Mouse (Mus musculus): ENCODE results near the gene Ankrd55. TPM values are rescaled to one million over a fixed set of nuclear protein-coding genes. Genes with fewer than 3 reads are reported as not detected.

Gene Ankrd55
- polyA plus RNA-seq, 1 experiment from 2014 or later = 1.3 TPM

DNA sequence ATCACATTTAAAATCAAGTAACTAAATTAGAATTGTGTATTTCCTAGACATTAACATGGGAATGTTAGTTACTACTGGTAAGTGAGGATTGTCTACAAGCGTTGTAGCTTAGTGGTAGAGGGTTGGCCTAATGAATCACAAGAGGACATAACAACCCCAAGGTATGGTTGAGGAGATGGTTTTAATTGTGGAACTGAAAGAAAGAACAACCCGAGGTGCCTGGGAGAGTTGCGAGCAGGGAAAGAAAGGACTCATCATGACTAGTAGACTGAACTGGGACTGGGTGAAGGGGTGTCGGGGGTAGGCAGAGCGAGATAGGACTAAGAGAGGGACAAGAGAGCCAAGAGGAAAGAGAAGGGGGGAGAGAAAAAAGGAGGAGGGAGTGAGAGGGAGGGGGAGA, 99.0 kb downstream of the Ankrd55 start:
- H3K27me3 ChIP-seq = no peaks in the 10 kb centered on the region
- no peak for ATAC-seq
- H3K36me3 ChIP-seq (ENCODE audit: poor library complexity, severe bottlenecking) = no peaks in the 10 kb centered on the region
- 86% methylated on average over 5 of the region's 5 CpGs for WGBS
- no peaks in the 10 kb centered on the region for H3K4me1 ChIP-seq
- H3K9ac ChIP-seq = no peak overlapping the region
- no peak overlapping the region for H3K4me2 ChIP-seq
- no peak overlapping the region for H3K4me3 ChIP-seq
- H3K9me3 ChIP-seq (replicated peaks) = no peaks in the 10 kb centered on the region
- no peak overlapping the region for H3K27ac ChIP-seq

DNA sequence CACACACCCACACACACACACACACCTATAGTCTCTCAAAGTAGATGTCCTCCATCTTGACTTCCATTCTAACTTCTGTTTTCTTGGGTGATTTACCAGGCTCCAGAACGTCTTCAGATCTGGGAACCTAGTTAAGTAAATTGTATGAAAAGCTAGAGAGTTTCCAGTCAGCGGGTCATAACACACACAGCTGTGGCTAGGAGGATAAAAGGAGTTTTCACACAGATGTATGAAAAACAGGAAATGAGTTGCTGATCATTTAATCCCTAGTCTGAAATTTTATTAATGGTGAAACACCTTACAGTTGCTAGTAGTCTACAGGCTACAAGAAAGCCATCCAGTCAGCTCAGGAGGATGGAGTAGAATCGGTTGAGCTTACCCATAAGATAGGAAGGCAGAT, 99.9 kb downstream of the Ankrd55 start:
- Histone ChIP-seq H3K27ac (no peak overlapping the region), H3K9me3 (replicated peaks) (no peaks in the 10 kb centered on the region), H3K36me3 (ENCODE audit: poor library complexity, severe bottlenecking) (no peaks in the 10 kb centered on the region), H3K4me1 (no peaks in the 10 kb centered on the region), H3K9ac (no peak overlapping the region), H3K27me3 (no peaks in the 10 kb centered on the region), H3K4me2 (no peak overlapping the region), H3K4me3 (no peak overlapping the region)
- WGBS = 89% methylated on average over 3 of the region's 3 CpGs
- ATAC-seq = no peak

DNA sequence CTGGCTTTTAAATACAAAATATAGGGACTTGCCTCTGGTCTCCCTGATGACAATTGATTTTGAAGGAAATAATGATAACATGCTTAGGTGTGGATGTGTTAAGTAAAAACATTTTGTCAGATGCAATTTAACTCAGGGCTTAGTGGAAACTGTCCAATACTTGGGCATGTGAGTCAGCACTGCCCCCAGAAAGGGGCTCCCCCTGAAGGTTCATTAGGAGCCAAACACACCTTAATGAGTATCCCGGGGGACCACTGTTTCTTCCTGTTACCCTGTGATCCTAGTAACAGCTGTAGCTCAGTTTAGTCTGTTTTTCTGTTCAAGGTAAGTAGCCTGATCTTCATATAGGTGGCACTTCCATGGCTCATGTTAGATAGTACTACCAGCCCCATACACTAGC, 102.0 kb downstream of the Ankrd55 start:
- Histone ChIP-seq H3K9ac (no peak overlapping the region), H3K4me1 (no peaks in the 10 kb centered on the region), H3K36me3 (ENCODE audit: poor library complexity, severe bottlenecking) (no peaks in the 10 kb centered on the region), H3K9me3 (replicated peaks) (no peaks in the 10 kb centered on the region), H3K27me3 (no peaks in the 10 kb centered on the region), H3K4me2 (no peak overlapping the region), H3K27ac (no peak overlapping the region), H3K4me3 (no peak overlapping the region)
- no peak for ATAC-seq
- WGBS = 92% methylated on average over 1 of the region's 1 CpGs

DNA sequence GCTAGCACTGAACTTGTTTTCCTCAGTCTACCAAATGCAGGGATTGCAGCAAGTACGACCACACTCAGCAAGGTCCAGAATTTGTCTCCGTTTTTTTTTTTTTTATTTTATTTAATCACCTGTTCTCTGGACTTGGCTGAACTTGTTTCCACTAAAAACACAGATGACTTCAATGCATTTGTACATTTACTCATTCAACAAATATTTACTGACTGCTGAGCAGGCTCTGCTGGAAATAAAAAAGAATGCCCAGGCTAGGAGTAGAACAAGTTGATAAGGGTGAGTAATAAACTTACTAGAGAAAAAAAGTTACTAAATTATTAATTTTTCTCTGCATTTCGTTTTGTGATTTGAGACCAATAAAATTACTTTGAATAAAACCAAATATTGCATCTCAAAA, 103.1 kb downstream of the Ankrd55 start:
- 84% methylated on average over 3 of the region's 3 CpGs for WGBS
- Histone ChIP-seq H3K9ac (no peak overlapping the region), H3K9me3 (replicated peaks) (no peaks in the 10 kb centered on the region), H3K27me3 (no peaks in the 10 kb centered on the region), H3K4me1 (no peaks in the 10 kb centered on the region), H3K4me2 (no peak overlapping the region), H3K4me3 (no peak overlapping the region), H3K36me3 (ENCODE audit: poor library complexity, severe bottlenecking) (no peaks in the 10 kb centered on the region), H3K27ac (no peak overlapping the region)
- no peak for ATAC-seq

DNA sequence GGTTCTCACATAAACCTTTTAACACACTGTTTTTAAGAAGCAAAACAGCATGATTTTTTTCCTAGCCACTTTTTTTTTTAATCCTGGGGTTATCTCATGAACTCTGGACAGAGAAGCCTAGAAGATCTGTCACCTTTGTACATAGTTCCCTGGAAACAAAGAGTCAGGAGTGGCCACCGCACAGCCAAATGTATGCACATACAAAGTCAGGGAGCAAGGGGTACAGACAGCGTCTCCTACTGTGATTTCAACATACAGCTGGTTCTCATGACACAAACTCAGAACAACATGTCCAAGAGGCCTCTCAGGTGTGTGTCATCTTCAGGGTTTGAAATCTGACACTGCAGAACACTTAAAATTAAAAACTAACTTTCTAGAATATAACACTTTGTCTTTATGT, 105.1 kb downstream of the Ankrd55 start:
- no peaks in the 10 kb centered on the region for H3K27me3 ChIP-seq
- WGBS = 92% methylated on average over 2 of the region's 2 CpGs
- 0 out of 2 replicates have a peak, but pooled peaks cover 3% of the 10 kb centered on the region for H3K4me1 ChIP-seq
- no peak overlapping the region for H3K27ac ChIP-seq
- ATAC-seq = no peak
- no peaks in the 10 kb centered on the region for H3K36me3 ChIP-seq (ENCODE audit: poor library complexity, severe bottlenecking)
- H3K4me2 ChIP-seq = no peak overlapping the region
- no peak overlapping the region for H3K9ac ChIP-seq
- H3K4me3 ChIP-seq = no peak overlapping the region
- H3K9me3 ChIP-seq (replicated peaks) = no peaks in the 10 kb centered on the region

DNA sequence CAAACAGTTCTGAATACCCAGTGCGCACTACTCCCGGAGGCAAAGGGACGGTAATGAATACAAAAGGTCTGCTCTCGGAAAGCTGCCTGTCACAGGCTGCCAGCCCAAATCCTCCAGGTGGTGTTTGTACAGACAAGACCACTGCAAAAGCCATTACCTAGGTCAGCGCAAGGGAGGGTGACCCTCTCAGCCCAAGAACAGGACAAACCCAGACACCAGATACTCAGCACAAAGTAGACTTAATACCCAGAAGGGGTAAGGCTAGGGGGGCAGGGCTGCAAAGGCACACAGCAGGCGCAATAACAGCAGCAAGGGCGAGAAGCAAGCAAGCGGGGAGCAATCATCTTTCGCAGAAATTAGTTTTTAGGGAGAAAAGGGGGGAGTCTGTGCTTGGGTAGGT, 106.0 kb downstream of the Ankrd55 start:
- H3K9me3 ChIP-seq (replicated peaks) = no peaks in the 10 kb centered on the region
- no peak overlapping the region for H3K4me3 ChIP-seq
- no peak overlapping the region for H3K4me2 ChIP-seq
- ATAC-seq = no peak
- no peaks in the 10 kb centered on the region for H3K36me3 ChIP-seq (ENCODE audit: poor library complexity, severe bottlenecking)
- 0 out of 2 replicates have a peak, but pooled peaks cover 3% of the 10 kb centered on the region for H3K4me1 ChIP-seq
- no peak overlapping the region for H3K9ac ChIP-seq
- WGBS = 75% methylated on average over 9 of the region's 9 CpGs
- no peaks in the 10 kb centered on the region for H3K27me3 ChIP-seq
- H3K27ac ChIP-seq = no peak overlapping the region

DNA sequence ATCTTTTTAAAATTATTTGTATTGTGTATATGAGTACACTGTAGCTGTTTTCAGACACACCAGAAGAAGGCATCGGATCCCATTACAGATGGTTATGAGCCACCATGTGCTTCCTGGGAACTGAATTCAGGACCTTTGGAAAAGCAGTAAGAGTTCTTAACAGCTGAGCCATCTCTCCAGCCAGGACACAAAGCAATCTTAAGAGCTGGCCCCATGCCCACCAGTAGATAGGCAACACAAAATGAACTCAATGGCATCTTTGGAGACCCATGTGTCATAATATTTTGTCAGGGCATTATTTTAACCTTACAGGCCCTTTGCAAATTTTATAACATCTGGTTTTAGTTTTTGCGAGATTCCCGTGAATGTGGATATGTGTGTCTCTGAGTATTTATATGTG, 116.5 kb downstream of the Ankrd55 start:
- H3K36me3 ChIP-seq (ENCODE audit: poor library complexity, severe bottlenecking) = no peaks in the 10 kb centered on the region
- ATAC-seq = no peak
- H3K9me3 ChIP-seq (replicated peaks) = no peaks in the 10 kb centered on the region
- 88% methylated on average over 3 of the region's 3 CpGs for WGBS
- H3K4me3 ChIP-seq = no peak overlapping the region
- no peak overlapping the region for H3K27ac ChIP-seq
- no peak overlapping the region for H3K9ac ChIP-seq
- no peak overlapping the region for H3K4me2 ChIP-seq
- H3K4me1 ChIP-seq = no peaks in the 10 kb centered on the region
- no peaks in the 10 kb centered on the region for H3K27me3 ChIP-seq

DNA sequence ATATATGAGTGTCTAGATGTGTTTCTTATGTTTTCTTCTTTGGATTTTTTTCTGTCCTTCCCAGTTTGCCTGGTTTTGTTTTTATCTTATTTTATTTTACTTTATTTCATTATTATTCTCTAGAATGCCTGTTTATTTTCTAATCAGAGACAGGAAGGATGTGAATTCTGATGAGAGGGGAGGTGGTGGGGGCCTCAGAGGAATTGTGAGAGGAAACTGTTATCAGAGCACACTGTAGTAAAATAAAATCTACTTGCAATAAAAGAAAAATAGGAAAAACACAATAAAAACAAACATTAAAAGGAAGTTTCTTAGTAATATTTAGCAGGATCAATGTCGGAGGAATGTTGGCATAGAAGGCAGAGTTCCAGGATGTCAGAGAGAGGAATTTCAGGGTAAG, 116.9 kb downstream of the Ankrd55 start:
- no peaks in the 10 kb centered on the region for H3K27me3 ChIP-seq
- H3K4me3 ChIP-seq = no peak overlapping the region
- no peak overlapping the region for H3K4me2 ChIP-seq
- no peak overlapping the region for H3K27ac ChIP-seq
- no peak overlapping the region for H3K9ac ChIP-seq
- ATAC-seq = no peak
- no peaks in the 10 kb centered on the region for H3K4me1 ChIP-seq
- WGBS = 90% methylated on average over 1 of the region's 1 CpGs
- no peaks in the 10 kb centered on the region for H3K36me3 ChIP-seq (ENCODE audit: poor library complexity, severe bottlenecking)
- H3K9me3 ChIP-seq (replicated peaks) = no peaks in the 10 kb centered on the region

DNA sequence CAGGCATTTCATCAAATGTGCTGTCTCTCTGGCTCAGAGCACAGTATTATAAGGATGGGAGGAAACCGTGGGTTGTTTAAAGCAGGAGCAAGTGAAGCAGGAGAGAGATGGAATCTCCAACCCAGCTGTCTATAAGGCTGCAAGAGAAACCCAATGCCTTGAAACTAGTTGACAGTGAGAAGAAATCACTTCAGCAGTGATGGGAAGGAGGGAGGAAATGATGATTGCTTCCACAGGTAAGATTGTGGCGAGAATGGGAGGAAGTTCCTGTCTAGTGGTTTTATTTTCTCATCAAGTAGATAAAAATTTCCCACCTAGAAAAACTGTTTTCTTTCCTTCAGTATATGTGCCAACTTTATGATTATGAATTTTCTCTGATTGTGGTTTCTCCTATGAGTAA, 118.4 kb downstream of the Ankrd55 start:
- Histone ChIP-seq H3K36me3 (ENCODE audit: poor library complexity, severe bottlenecking) (no peaks in the 10 kb centered on the region), H3K4me2 (no peak overlapping the region), H3K27me3 (no peaks in the 10 kb centered on the region), H3K27ac (no peak overlapping the region), H3K9ac (no peak overlapping the region), H3K4me1 (no peaks in the 10 kb centered on the region), H3K9me3 (replicated peaks) (no peaks in the 10 kb centered on the region), H3K4me3 (no peak overlapping the region)
- WGBS = 88% methylated on average over 2 of the region's 2 CpGs
- ATAC-seq = no peak

DNA sequence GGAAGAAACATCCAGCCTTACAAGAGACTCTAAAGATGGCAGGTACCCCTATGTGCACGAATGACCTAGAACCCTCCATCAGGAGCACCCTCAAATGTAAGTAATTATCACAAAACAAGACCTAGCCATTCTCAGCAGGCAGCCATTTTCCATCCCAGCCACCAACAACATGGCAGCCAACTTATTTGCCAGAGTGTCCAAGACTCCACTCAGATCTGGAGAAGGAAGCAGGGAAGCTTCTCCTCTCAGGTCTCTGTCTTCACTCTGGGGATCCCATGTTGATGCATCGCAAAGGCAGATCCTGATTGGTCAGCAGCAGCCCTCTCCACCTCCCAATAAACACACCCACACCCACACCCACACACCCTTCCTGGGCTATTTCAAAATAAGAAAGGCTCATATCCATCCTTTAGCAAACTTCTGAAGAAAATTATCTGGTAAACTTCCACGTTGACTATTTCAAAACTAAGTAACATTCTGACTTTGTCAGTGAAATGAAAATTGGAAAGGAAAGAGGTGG, 119.0 kb downstream of the Ankrd55 start:
- Histone ChIP-seq H3K9ac (no peak overlapping the region), H3K27me3 (no peaks in the 10 kb centered on the region), H3K4me3 (no peak overlapping the region), H3K4me1 (no peaks in the 10 kb centered on the region), H3K9me3 (replicated peaks) (no peaks in the 10 kb centered on the region), H3K27ac (no peak overlapping the region), H3K36me3 (ENCODE audit: poor library complexity, severe bottlenecking) (no peaks in the 10 kb centered on the region), H3K4me2 (no peak overlapping the region)
- ATAC-seq = no peak
- WGBS = 89% methylated on average over 3 of the region's 3 CpGs

DNA sequence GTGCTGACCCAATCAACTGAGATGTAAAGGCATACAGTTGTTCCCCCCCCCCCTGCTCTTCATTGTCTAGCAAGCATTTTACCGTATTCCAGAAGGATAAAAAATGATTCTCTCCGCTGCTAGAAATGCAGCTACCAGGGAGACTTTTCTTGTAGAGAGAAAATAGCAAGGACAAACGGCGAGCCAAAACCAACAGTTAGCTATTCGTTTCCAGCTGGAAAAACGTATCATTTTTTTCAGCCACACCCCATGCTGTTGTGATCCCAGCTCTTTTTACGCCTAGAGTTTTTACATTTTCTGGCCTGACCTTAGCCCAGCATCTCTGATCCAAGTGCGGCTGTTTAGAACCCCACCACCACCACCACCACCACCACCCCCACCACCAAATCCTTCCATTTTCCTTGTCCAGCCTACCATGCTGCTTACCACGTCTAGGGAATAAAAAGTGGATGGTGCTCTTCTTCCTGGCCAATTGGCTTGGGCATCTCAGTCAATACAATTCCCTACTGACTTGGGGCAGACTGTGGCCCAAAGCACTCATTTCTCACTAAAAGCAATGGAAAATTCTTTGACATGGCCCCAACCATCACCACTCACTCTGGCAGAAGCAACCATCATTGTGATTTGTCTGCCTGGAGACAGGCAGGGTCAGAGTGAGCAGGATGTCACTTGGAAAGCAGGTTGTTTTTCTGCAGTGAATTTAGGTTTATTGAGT, 119.7 kb downstream of the Ankrd55 start:
- 88% methylated on average over 9 of the region's 9 CpGs for WGBS
- Histone ChIP-seq H3K9me3 (replicated peaks) (no peaks in the 10 kb centered on the region), H3K4me3 (no peak overlapping the region), H3K27me3 (no peaks in the 10 kb centered on the region), H3K4me1 (no peaks in the 10 kb centered on the region), H3K9ac (no peak overlapping the region), H3K27ac (no peak overlapping the region), H3K4me2 (no peak overlapping the region), H3K36me3 (ENCODE audit: poor library complexity, severe bottlenecking) (no peaks in the 10 kb centered on the region)
- no peak for ATAC-seq

DNA sequence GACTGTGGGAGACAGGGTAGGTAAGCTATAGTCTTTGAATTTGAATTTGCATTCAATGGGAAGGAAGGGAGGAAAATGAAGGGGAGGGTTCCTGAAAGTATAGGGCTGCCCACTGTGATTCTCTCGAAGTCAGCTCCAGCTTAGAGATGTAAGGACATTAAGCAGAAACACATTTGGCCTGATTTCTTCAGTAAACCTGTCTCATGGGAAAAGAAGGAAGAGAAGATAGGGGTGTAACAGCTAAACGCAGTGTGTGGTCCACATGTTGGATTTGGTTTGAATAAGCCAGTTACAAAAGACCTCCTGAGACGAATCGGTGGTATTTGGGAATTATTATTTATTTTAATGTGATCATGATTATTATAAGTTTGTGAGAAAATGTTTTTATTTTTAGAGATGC, 120.5 kb downstream of the Ankrd55 start:
- Histone ChIP-seq H3K9ac (no peak overlapping the region), H3K36me3 (ENCODE audit: poor library complexity, severe bottlenecking) (no peaks in the 10 kb centered on the region), H3K9me3 (replicated peaks) (no peaks in the 10 kb centered on the region), H3K4me1 (no peaks in the 10 kb centered on the region), H3K4me3 (no peak overlapping the region), H3K27me3 (no peaks in the 10 kb centered on the region), H3K27ac (no peak overlapping the region), H3K4me2 (no peak overlapping the region)
- 87% methylated on average over 4 of the region's 4 CpGs for WGBS
- no peak for ATAC-seq

DNA sequence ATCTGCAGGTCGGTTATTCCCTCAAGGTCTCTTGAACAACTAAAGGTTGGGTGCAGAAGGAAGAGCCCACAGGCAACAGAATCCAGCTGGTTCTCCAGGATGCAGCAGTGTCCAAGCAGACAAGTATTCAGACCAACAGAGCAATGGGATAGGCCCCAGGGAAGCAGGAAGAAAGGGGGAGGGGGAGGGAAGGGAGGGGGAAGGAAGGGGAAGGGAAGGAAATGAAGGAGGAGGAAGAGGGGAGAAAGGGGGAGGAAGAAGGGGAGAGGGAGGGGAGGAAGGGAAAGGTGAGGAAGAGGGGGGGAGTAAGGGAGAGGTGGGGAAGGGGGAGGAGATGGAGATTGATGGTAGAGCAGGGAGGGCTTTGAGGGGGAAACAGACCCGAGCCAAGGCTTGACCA, 121.1 kb downstream of the Ankrd55 start:
- no peak overlapping the region for H3K4me3 ChIP-seq
- no peak overlapping the region for H3K27ac ChIP-seq
- WGBS = 86% methylated on average over 2 of the region's 2 CpGs
- no peak for ATAC-seq
- H3K36me3 ChIP-seq (ENCODE audit: poor library complexity, severe bottlenecking) = no peaks in the 10 kb centered on the region
- H3K9ac ChIP-seq = no peak overlapping the region
- H3K4me2 ChIP-seq = no peak overlapping the region
- H3K9me3 ChIP-seq (replicated peaks) = no peaks in the 10 kb centered on the region
- no peaks in the 10 kb centered on the region for H3K27me3 ChIP-seq
- H3K4me1 ChIP-seq = no peaks in the 10 kb centered on the region

Data from forebrain, embryonic 13.5 days (tissue).